Mouse (Mus musculus): ENCODE measurements around the gene Gpr3. TPM values are rescaled to one million over a fixed set of nuclear protein-coding genes. Genes with fewer than 3 reads are reported as not detected.

Gpr3 gene
- polyA plus RNA-seq, 1 experiment from 2014 or later, result 0.27 TPM

GRCm38 (mm10) chr4:133184031-133184897 lies 28.1 kb downstream of the Gpr3 start:
- no peak for ATAC-seq (ENCODE audit: insufficient number of reproducible peaks, low FRiP score)
- Histone ChIP-seq H3K4me1 (replicated peaks) (peaks cover 39% of the 10 kb centered on the region), H3K27me3 (replicated peaks) (no peaks in the 10 kb centered on the region), H3K4me3 (no peak overlapping the region), H3K9ac (peak overlapping the region; percentile 44), H3K4me2 (0 out of 2 replicates have a peak overlapping the region, but pooled peaks have one; percentile 2), H3K36me3 (peaks cover 64% of the 10 kb centered on the region), H3K27ac (ENCODE audit: poor library complexity, severe bottlenecking) (peak overlapping the region; percentile 72), H3K9me3 (replicated peaks) (no peaks in the 10 kb centered on the region)
- 60% methylated on average over 14 of the region's 14 CpGs for WGBS

GRCm38 (mm10) chr4:133182439-133183033 lies 29.8 kb downstream of the Gpr3 start:
- Histone ChIP-seq H3K9me3 (replicated peaks) (no peaks in the 10 kb centered on the region), H3K27ac (ENCODE audit: poor library complexity, severe bottlenecking) (peak overlapping the region; percentile 37), H3K36me3 (peaks cover 53% of the 10 kb centered on the region), H3K4me2 (no peak overlapping the region), H3K4me3 (no peak overlapping the region), H3K9ac (no peak overlapping the region), H3K4me1 (replicated peaks) (peaks cover 45% of the 10 kb centered on the region), H3K27me3 (replicated peaks) (no peaks in the 10 kb centered on the region)
- ATAC-seq (ENCODE audit: insufficient number of reproducible peaks, low FRiP score), result no peak
- 75% methylated on average over 8 of the region's 8 CpGs for WGBS

- WGBS, result 92% methylated on average over 7 of the region's 7 CpGs
- no peak overlapping the region for H3K4me2 ChIP-seq
- no peak overlapping the region for H3K9ac ChIP-seq
- H3K27me3 ChIP-seq (replicated peaks), result no peaks in the 10 kb centered on the region
- no peak for ATAC-seq (ENCODE audit: insufficient number of reproducible peaks, low FRiP score)
- H3K27ac ChIP-seq (ENCODE audit: poor library complexity, severe bottlenecking), result no peak overlapping the region
- H3K4me1 ChIP-seq (replicated peaks), result peaks cover 57% of the 10 kb centered on the region
- peaks cover 39% of the 10 kb centered on the region for H3K36me3 ChIP-seq
- no peaks in the 10 kb centered on the region for H3K9me3 ChIP-seq (replicated peaks)
- no peak overlapping the region for H3K4me3 ChIP-seq
These were observed 33.1 kb downstream of the Gpr3 start for GRCm38 (mm10) chr4:133179258-133179657.

GRCm38 (mm10) chr4:133178305-133178704 lies 34.0 kb downstream of the Gpr3 start:
- H3K9me3 ChIP-seq (replicated peaks), result no peaks in the 10 kb centered on the region
- H3K27ac ChIP-seq (ENCODE audit: poor library complexity, severe bottlenecking), result no peak overlapping the region
- no peak overlapping the region for H3K4me3 ChIP-seq
- peaks cover 39% of the 10 kb centered on the region for H3K36me3 ChIP-seq
- H3K4me2 ChIP-seq, result no peak overlapping the region
- no peak for ATAC-seq (ENCODE audit: insufficient number of reproducible peaks, low FRiP score)
- H3K27me3 ChIP-seq (replicated peaks), result no peaks in the 10 kb centered on the region
- peaks cover 56% of the 10 kb centered on the region for H3K4me1 ChIP-seq (replicated peaks)
- 69% methylated on average over 5 of the region's 5 CpGs for WGBS
- no peak overlapping the region for H3K9ac ChIP-seq

- Histone ChIP-seq H3K27ac (ENCODE audit: poor library complexity, severe bottlenecking) (peak overlapping the region; percentile 80), H3K4me1 (replicated peaks) (peaks cover 53% of the 10 kb centered on the region), H3K4me3 (no peak overlapping the region), H3K9me3 (replicated peaks) (no peaks in the 10 kb centered on the region), H3K4me2 (peak overlapping the region; percentile 35), H3K9ac (peak overlapping the region; percentile 31), H3K36me3 (peaks cover 39% of the 10 kb centered on the region), H3K27me3 (replicated peaks) (no peaks in the 10 kb centered on the region)
- no peak for ATAC-seq (ENCODE audit: insufficient number of reproducible peaks, low FRiP score)
- 69% methylated on average over 18 of the region's 18 CpGs for WGBS
These were observed 35.5 kb downstream of the Gpr3 start for GRCm38 (mm10) chr4:133176761-133177403.

- WGBS, result 40% methylated on average over 14 of the region's 14 CpGs
- Histone ChIP-seq H3K9ac (peak overlapping the region; percentile 22; the same call in 1 of the 2 replicates), H3K9me3 (replicated peaks) (no peaks in the 10 kb centered on the region), H3K36me3 (peaks cover 37% of the 10 kb centered on the region), H3K4me1 (replicated peaks) (peaks cover 55% of the 10 kb centered on the region), H3K27me3 (replicated peaks) (no peaks in the 10 kb centered on the region), H3K4me3 (no peak overlapping the region), H3K4me2 (peak overlapping the region; percentile 35), H3K27ac (ENCODE audit: poor library complexity, severe bottlenecking) (peak overlapping the region; percentile 80)
- ATAC-seq (ENCODE audit: insufficient number of reproducible peaks, low FRiP score), result no peak
These were observed 36.2 kb downstream of the Gpr3 start for GRCm38 (mm10) chr4:133175998-133176760.

GRCm38 (mm10) chr4:133175274-133175673 lies 37.1 kb downstream of the Gpr3 start:
- Histone ChIP-seq H3K9ac (no peak overlapping the region; the same call in 1 of the 2 replicates), H3K4me3 (no peak overlapping the region), H3K27ac (ENCODE audit: poor library complexity, severe bottlenecking) (peak overlapping the region; percentile 80), H3K36me3 (peaks cover 30% of the 10 kb centered on the region), H3K9me3 (replicated peaks) (no peaks in the 10 kb centered on the region), H3K4me2 (no peak overlapping the region), H3K27me3 (replicated peaks) (no peaks in the 10 kb centered on the region), H3K4me1 (replicated peaks) (peaks cover 62% of the 10 kb centered on the region)
- ATAC-seq (ENCODE audit: insufficient number of reproducible peaks, low FRiP score), result no peak
- 72% methylated on average over 7 of the region's 7 CpGs for WGBS

GRCm38 (mm10) chr4:133174361-133174760 lies 38.0 kb downstream of the Gpr3 start:
- WGBS, result 28% methylated on average over 4 of the region's 4 CpGs
- peak overlapping the region; percentile 4; the same call in 1 of the 2 replicates for H3K4me2 ChIP-seq
- no peak overlapping the region; the same call in 1 of the 2 replicates for H3K9ac ChIP-seq
- no peak for ATAC-seq (ENCODE audit: insufficient number of reproducible peaks, low FRiP score)
- H3K27me3 ChIP-seq (replicated peaks), result no peaks in the 10 kb centered on the region
- peak overlapping the region; percentile 73 for H3K27ac ChIP-seq (ENCODE audit: poor library complexity, severe bottlenecking)
- H3K4me1 ChIP-seq (replicated peaks), result peaks cover 70% of the 10 kb centered on the region
- H3K36me3 ChIP-seq, result peaks cover 23% of the 10 kb centered on the region
- H3K4me3 ChIP-seq, result no peak overlapping the region
- H3K9me3 ChIP-seq (replicated peaks), result no peaks in the 10 kb centered on the region

- Histone ChIP-seq H3K9ac (no peak overlapping the region), H3K36me3 (peaks cover 16% of the 10 kb centered on the region; the same call in 1 of the 2 replicates), H3K27ac (ENCODE audit: poor library complexity, severe bottlenecking) (0 out of 2 replicates have a peak overlapping the region, but pooled peaks have one; percentile 3), H3K4me3 (no peak overlapping the region), H3K4me1 (replicated peaks) (peaks cover 68% of the 10 kb centered on the region), H3K27me3 (replicated peaks) (no peaks in the 10 kb centered on the region), H3K4me2 (no peak overlapping the region), H3K9me3 (replicated peaks) (no peaks in the 10 kb centered on the region)
- no peak for ATAC-seq (ENCODE audit: insufficient number of reproducible peaks, low FRiP score)
- WGBS, result 91% methylated on average over 4 of the region's 4 CpGs
These were observed 39.9 kb downstream of the Gpr3 start for GRCm38 (mm10) chr4:133172451-133172850.

- Histone ChIP-seq H3K9ac (no peak overlapping the region), H3K27ac (ENCODE audit: poor library complexity, severe bottlenecking) (peak overlapping the region; percentile 14; the same call in 1 of the 2 replicates), H3K9me3 (replicated peaks) (no peaks in the 10 kb centered on the region), H3K36me3 (peaks cover 12% of the 10 kb centered on the region; the same call in 1 of the 2 replicates), H3K4me3 (no peak overlapping the region), H3K4me1 (replicated peaks) (peaks cover 65% of the 10 kb centered on the region), H3K4me2 (no peak overlapping the region), H3K27me3 (replicated peaks) (no peaks in the 10 kb centered on the region)
- no peak for ATAC-seq (ENCODE audit: insufficient number of reproducible peaks, low FRiP score)
These were observed 41.7 kb downstream of the Gpr3 start for GRCm38 (mm10) chr4:133170616-133171015.

Measured in heart, embryonic 12.5 days (tissue).